Mouse (Mus musculus) embryonic facial prominence, embryonic 11.5 days (tissue): Measurements from ENCODE around the gene Orm1. TPM values are rescaled to one million over a fixed set of nuclear protein-coding genes. Genes with fewer than 3 reads are reported as not detected.

Experiments
- ATAC-seq: fragments of 200-750 bp; cut with Nextera tagmentation; replicated peaks from 2 replicates; pipeline ENCODE4 v1.8.0; 2017; ENCODE audit warnings: low read depth; ENCODE audit not compliant: insufficient number of reproducible peaks, low FRiP score, low TSS enrichment
- DNase-seq: peaks from one replicate; pipeline ENCODE4 v3.0.0-alpha.2; 2015; ENCODE audit warnings: low spot score
- H3K27ac ChIP-seq: fragments of 300-500 bp; sonication (generic); replicated peaks from 2 replicates; pipeline ENCODE4 v1.5.1; 2014; ENCODE audit warnings: mild to moderate bottlenecking, low read depth, low read length, control low read depth
- H3K27me3 ChIP-seq: fragments of 300-500 bp; sonication (generic); 2 replicates; pipeline ENCODE4 v1.6.1; 2014; ENCODE audit warnings: mild to moderate bottlenecking, low read length, moderate library complexity, mixed read lengths; ENCODE audit not compliant: control insufficient read depth, insufficient read depth
- H3K36me3 ChIP-seq: fragments of 300-500 bp; sonication (generic); replicated peaks from 2 replicates; pipeline ENCODE4 v1.6.1; 2014; ENCODE audit warnings: low read depth, mild to moderate bottlenecking, low read length, moderate library complexity, mixed read lengths; ENCODE audit not compliant: control insufficient read depth, insufficient read depth
- H3K4me1 ChIP-seq: fragments of 300-500 bp; sonication (generic); 2 replicates; pipeline ENCODE4 v1.6.1; 2014; ENCODE audit warnings: low read length, mixed read lengths; ENCODE audit not compliant: control insufficient read depth, insufficient read depth
- H3K4me2 ChIP-seq: fragments of 300-500 bp; sonication (generic); 2 replicates; pipeline ENCODE4 v1.6.1; 2014; ENCODE audit warnings: low read depth, mild to moderate bottlenecking, control low read depth, low read length, moderate library complexity
- H3K4me3 ChIP-seq: fragments of 300-500 bp; sonication (generic); 2 replicates; pipeline ENCODE4 v1.5.1; 2014; ENCODE audit warnings: low read depth, low read length, control low read depth
- H3K9ac ChIP-seq: fragments of 300-500 bp; sonication (generic); replicated peaks from 2 replicates; pipeline ENCODE4 v1.6.1; 2014; ENCODE audit warnings: mild to moderate bottlenecking, control low read depth, low read length
- H3K9me3 ChIP-seq: fragments of 300-500 bp; sonication (generic); replicated peaks from 2 replicates; pipeline ENCODE4 v1.6.1; 2016; ENCODE audit warnings: mild to moderate bottlenecking, low read length, inconsistent platforms, mixed read lengths; ENCODE audit not compliant: control insufficient read depth
- WGBS: fragments of 180-500 bp; shearing (Covaris S2); extraction: QIAGEN DNeasy Blood & Tissue Kit; methylation state at CpG from one replicate; pipeline ENCODE4 v1.1.7; 2014; 5-methylcytosine and 5-hydroxymethylcytosine counted together
- polyA plus RNA-seq: library from polyadenylated mRNA; unstranded; fragments of >200 nt; fragmentation: Nextera tagmentation; extraction: Ambion mirVana; gene quantifications from 2 replicates; pipeline ENCODE4 v1.2.1, GENCODE M21; 2014

The Orm1 gene
- polyA plus RNA-seq, 1 experiment from 2014 or later, result not detected

DNA sequence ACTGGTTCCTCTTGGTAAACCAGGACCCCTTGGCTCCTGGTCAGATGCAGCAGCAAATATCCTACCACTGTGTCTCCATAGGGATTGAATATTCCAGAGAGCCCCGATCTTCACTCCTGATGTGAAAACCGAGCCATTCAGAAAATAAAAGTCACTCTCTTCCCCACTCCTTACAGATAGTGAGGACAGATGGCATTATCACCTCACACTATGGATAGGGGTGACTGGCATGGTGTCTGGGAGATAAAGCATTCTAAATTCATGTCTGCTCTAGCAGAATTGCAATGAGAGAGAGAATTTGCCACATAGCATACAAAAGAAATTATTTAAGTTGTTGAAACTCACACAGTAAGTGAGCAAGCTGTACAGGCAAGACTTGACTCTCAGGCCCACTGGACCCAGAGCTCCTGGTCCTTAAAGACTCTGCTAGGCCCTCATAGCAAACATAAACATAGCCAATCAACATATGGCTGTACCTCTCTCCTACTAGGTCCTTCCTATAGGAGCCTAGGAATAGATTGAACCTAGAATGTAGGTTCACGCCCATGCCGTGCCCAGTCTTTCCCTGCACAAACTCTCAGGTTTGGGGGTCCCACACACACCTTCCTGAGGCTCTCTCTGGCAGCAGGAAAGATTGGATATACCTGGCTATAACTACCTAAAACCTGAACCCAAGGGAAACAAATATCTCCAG is 38.5 kb downstream of the Orm1 start:
- DNase-seq (no peak), ATAC-seq (no peak)
- Histone ChIP-seq H3K27me3 (no peaks in the 10 kb centered on the region), H3K9me3 (no peaks in the 10 kb centered on the region), H3K4me2 (no peak overlapping the region), H3K27ac (no peak overlapping the region), H3K36me3 (peaks cover 2% of the 10 kb centered on the region), H3K9ac (no peak overlapping the region), H3K4me3 (no peak overlapping the region), H3K4me1 (no peaks in the 10 kb centered on the region)
- whole genome bisulfite sequencing, result 90% methylated on average over 4 of the region's 4 CpGs

DNA sequence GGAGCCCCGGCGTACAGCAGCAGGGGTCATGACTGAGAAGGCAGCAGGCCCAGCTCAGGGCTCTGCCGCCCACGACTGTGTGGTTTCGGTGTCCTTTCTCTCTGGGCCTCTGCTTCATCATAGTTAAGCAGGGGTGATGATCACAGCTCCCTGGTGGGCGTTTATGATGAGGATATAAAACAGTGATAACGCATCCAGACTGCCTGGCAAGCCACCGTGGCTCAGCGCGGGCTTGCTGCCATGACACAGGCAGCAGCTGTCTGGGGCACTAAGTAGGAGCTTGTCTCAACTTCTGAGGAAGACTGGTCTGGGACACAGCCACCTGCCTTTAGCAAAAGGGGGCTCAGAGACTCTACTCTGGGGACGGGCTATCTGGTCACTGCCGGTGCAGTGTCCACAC is 39.1 kb downstream of the Orm1 start:
- no peaks in the 10 kb centered on the region for H3K27me3 ChIP-seq
- 89% methylated on average over 12 of the region's 12 CpGs for WGBS
- no peak overlapping the region for H3K9ac ChIP-seq
- H3K4me2 ChIP-seq, result no peak overlapping the region
- H3K36me3 ChIP-seq, result peaks cover 2% of the 10 kb centered on the region
- no peak for DNase-seq
- H3K4me3 ChIP-seq, result no peak overlapping the region
- no peak overlapping the region for H3K27ac ChIP-seq
- no peaks in the 10 kb centered on the region for H3K4me1 ChIP-seq
- no peak for ATAC-seq
- H3K9me3 ChIP-seq, result no peaks in the 10 kb centered on the region

DNA sequence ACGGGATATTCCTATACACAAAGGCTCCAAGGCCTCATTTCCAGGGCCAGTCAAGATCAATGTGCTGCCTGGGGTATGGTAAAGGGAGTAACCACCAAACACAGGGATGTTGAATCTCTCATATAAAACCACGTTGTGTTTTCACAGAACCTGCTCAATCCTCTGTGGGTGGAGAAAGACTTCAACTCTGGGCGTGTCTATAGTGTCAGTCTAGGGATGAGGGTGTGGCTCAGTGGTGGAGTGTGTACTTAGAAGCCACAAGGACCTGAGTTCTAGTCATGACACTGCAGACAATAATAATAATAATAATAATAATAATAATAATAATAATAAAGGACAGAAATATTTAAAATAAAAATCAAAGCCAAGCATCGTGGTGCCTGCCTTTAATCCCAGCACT is 39.9 kb downstream of the Orm1 start:
- Histone ChIP-seq H3K9ac (no peak overlapping the region), H3K27me3 (no peaks in the 10 kb centered on the region), H3K27ac (no peak overlapping the region), H3K4me1 (no peaks in the 10 kb centered on the region), H3K36me3 (no peaks in the 10 kb centered on the region; the same call in none of the 2 replicates), H3K4me2 (no peak overlapping the region), H3K9me3 (no peaks in the 10 kb centered on the region), H3K4me3 (no peak overlapping the region)
- DNase-seq (no peak), ATAC-seq (no peak)
- 92% methylated on average over 4 of the region's 4 CpGs for WGBS

DNA sequence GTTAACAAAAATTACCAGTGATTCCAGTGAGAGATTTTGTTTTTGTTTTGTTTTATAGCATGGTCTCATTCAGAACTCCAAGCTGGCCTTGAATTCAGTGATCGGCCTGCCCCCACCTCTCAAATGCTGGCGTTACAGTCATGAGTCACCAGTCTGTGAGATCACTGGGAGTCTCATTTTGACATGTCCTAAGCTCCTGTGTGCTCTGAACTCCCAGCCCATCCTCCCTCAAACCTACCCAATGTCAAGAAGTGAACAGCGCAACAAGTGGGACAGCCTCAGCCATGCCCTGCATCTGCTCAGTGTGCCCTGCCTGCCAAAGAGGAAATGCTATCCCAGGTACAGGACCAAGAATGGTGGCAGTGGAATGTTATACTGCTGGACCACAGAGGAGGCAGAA is 40.9 kb downstream of the Orm1 start:
- no peaks in the 10 kb centered on the region for H3K27me3 ChIP-seq
- WGBS, result 91% methylated on average over 3 of the region's 3 CpGs
- no peak overlapping the region for H3K4me2 ChIP-seq
- no peaks in the 10 kb centered on the region for H3K9me3 ChIP-seq
- H3K9ac ChIP-seq, result no peak overlapping the region
- DNase-seq, result no peak
- no peak overlapping the region for H3K27ac ChIP-seq
- no peak for ATAC-seq
- no peaks in the 10 kb centered on the region; the same call in 1 of the 2 replicates for H3K36me3 ChIP-seq
- H3K4me3 ChIP-seq, result no peak overlapping the region
- no peaks in the 10 kb centered on the region for H3K4me1 ChIP-seq

DNA sequence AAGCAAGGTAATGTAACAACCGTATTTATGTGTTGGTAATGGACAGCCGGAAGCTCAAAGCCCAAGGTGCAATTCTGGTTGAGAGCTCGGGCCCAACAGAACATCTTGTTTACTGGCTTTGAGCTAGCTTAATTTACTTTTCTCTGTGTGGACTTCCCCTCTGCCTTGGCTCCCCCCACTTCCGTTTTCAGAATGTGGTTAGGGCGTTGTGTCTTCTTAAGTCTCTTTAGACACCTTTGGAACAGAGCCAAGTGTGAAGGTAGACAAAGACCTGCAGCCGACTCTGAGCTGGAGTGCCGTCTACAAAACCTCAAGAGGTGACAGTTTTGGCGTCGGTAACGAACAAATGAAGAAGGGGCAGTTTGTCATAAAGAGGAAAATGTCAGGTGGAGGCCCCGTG is 41.4 kb downstream of the Orm1 start:
- H3K36me3 ChIP-seq, result no peaks in the 10 kb centered on the region; the same call in 1 of the 2 replicates

DNA sequence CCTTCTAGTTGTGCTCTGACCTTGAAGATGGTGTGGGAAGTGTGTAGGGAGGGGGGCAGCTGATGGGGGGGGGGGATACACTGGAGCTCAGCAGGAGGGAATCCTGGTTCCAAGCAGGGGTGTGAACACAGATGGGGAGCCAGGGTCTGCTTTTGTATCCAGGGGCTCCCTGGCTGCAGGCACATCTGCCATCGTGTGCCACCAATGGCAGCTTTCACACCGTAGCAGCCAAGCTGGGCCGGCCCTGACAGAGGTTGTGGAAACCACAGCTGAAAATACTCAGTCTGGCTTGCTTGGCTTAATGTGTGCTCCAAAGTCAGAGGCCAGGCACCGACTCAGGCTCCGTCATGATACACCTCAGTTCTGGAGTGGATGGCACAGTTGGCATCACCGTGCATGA is 43.7 kb downstream of the Orm1 start:
- Histone ChIP-seq H3K4me1 (no peaks in the 10 kb centered on the region), H3K9me3 (no peaks in the 10 kb centered on the region), H3K4me2 (no peak overlapping the region), H3K4me3 (no peak overlapping the region), H3K36me3 (no peaks in the 10 kb centered on the region; the same call in 1 of the 2 replicates), H3K27ac (no peak overlapping the region), H3K9ac (no peak overlapping the region), H3K27me3 (no peaks in the 10 kb centered on the region)
- WGBS, result 88% methylated on average over 6 of the region's 6 CpGs
- DNase-seq (no peak), ATAC-seq (no peak)

More for the DNA sequence above, 41.4 kb downstream of the Orm1 start:
- H3K9ac ChIP-seq, result no peak overlapping the region
- 90% methylated on average over 11 of the region's 11 CpGs for WGBS
- ATAC-seq (no peak), DNase-seq (no peak)
- no peaks in the 10 kb centered on the region for H3K4me1 ChIP-seq
- H3K4me3 ChIP-seq, result no peak overlapping the region
- H3K27me3 ChIP-seq, result no peaks in the 10 kb centered on the region
- H3K4me2 ChIP-seq, result no peak overlapping the region
- H3K9me3 ChIP-seq, result no peaks in the 10 kb centered on the region
- no peak overlapping the region for H3K27ac ChIP-seq

DNA sequence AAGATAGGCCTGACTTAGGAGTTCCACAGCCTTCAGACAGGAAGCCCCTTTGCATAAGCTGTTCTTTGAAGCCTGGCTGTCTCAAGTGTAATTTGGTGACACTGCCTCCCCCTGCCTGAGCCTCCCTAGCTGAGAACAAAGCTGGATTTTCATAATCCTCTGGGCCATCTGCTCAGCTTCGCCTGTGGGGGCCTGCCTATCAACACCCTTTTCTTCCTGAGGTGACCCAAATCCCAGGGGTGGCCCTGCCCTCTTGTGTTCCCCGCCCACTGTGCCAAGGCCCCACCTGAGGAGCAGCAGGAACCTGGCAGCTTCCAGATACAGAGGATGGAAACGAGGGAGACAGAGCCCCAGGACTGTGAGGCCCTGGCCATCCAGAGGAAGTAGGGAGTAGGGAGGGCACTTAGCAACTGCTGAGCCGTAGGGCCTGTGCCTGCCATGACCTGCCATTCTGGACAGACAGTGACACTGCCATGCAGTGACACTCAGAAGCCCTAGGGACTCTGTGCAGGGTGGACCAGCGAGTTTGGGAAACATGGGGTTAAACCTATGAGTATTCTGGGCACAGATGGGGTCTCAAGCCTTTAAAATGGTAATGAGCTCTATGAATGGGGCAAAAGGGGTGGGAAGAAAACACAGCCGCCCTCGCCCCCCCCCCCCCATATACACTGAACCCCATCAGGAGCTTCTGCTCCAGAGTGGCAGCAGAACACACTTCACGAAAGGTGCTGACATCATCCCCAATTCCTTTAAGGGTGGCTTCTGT is 44.9 kb downstream of the Orm1 start:
- no peak overlapping the region for H3K27ac ChIP-seq
- H3K36me3 ChIP-seq, result peaks cover 6% of the 10 kb centered on the region; the same call in 1 of the 2 replicates
- peak; percentile 53 for ATAC-seq
- H3K4me3 ChIP-seq, result no peak overlapping the region
- WGBS, result 24% methylated on average over 8 of the region's 8 CpGs
- H3K9ac ChIP-seq, result no peak overlapping the region
- H3K4me1 ChIP-seq, result no peaks in the 10 kb centered on the region
- DNase-seq, result no peak
- H3K4me2 ChIP-seq, result no peak overlapping the region
- no peaks in the 10 kb centered on the region for H3K27me3 ChIP-seq
- no peaks in the 10 kb centered on the region for H3K9me3 ChIP-seq

DNA sequence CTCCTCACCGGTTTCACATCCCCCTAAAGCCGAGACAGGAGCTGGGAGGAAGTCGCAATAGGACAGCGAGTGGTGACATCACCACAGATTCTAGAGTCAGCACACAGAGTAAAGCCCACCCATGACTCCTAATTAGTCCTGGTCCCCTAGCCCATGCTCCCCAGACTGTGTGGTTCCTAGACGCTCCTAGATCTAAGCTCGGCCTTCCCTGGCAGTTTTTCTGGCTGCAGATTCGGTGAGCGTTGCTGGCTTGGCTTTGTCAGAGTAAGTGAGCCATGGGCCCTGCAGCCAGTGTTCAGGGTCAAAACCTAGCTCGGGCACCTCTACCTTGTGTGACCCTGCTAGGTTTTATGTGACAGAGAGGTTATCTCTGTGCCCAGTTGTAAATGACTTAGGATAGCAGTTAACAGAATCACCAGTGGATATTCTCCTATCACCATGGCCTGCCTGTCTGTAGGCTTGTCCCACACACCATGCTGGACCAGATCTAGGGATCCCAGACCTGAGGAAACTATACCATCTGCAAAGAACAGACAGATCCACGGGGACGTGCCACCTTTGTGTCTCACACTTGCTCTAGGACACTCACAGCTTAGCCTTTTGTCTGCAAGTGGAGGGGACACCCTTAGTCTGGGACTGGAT is 45.6 kb downstream of the Orm1 start:
- DNase-seq, result no peak
- WGBS, result 57% methylated on average over 11 of the region's 11 CpGs
- Histone ChIP-seq H3K4me1 (no peaks in the 10 kb centered on the region), H3K36me3 (peaks cover 7% of the 10 kb centered on the region; the same call in 1 of the 2 replicates), H3K4me2 (no peak overlapping the region), H3K27me3 (no peaks in the 10 kb centered on the region), H3K9me3 (no peaks in the 10 kb centered on the region), H3K9ac (no peak overlapping the region), H3K4me3 (no peak overlapping the region), H3K27ac (no peak overlapping the region)
- no peak for ATAC-seq
